Mouse (Mus musculus) neural tube, embryonic 11.5 days (tissue): ENCODE results near the gene Igsf21. TPM values are rescaled to one million over a fixed set of nuclear protein-coding genes. Genes with fewer than 3 reads are reported as not detected.

Source experiments
- ATAC-seq: fragments of 200-750 bp; cut with Nextera tagmentation; 2 replicates; pipeline ENCODE4 v1.8.0; 2017; ENCODE audit warnings: moderate number of reproducible peaks, mild to moderate bottlenecking, moderate TSS enrichment, moderate library complexity; ENCODE audit not compliant: insufficient read depth, low FRiP score, low TSS enrichment
- DNase-seq: peaks from one replicate; pipeline ENCODE4 v3.0.0-alpha.2; 2015; ENCODE audit warnings: low spot score
- H3K27ac ChIP-seq: fragments of 300-500 bp; sonication (generic); 2 replicates; pipeline ENCODE4 v1.5.1; 2014; ENCODE audit warnings: low read depth, mild to moderate bottlenecking, low read length
- H3K27me3 ChIP-seq: fragments of 300-500 bp; sonication (generic); 2 replicates; pipeline ENCODE4 v1.6.1; 2014; ENCODE audit warnings: mild to moderate bottlenecking, low read length, mixed read lengths; ENCODE audit not compliant: control insufficient read depth, insufficient read depth
- H3K36me3 ChIP-seq: fragments of 300-500 bp; sonication (generic); 2 replicates; pipeline ENCODE4 v1.6.1; 2014; ENCODE audit warnings: mild to moderate bottlenecking, low read length, moderate library complexity, mixed read lengths; ENCODE audit not compliant: control insufficient read depth, insufficient read depth
- H3K4me1 ChIP-seq: fragments of 300-500 bp; sonication (generic); 2 replicates; pipeline ENCODE4 v1.6.1; 2014; ENCODE audit warnings: low read length, mixed read lengths; ENCODE audit not compliant: control insufficient read depth, insufficient read depth
- H3K4me2 ChIP-seq: fragments of 300-500 bp; sonication (generic); 2 replicates; pipeline ENCODE4 v1.6.1; 2014; ENCODE audit warnings: low read depth, mild to moderate bottlenecking, moderate library complexity
- H3K4me3 ChIP-seq: fragments of 300-500 bp; sonication (generic); 2 replicates; pipeline ENCODE4 v1.5.1; 2014; ENCODE audit warnings: low read depth, low read length
- H3K9ac ChIP-seq: fragments of 300-500 bp; sonication (generic); 2 replicates; pipeline ENCODE4 v1.6.1; 2014; ENCODE audit warnings: mild to moderate bottlenecking, low read length
- H3K9me3 ChIP-seq: fragments of 300-500 bp; sonication (generic); 2 replicates; pipeline ENCODE4 v1.6.1; 2016; ENCODE audit warnings: low read length; ENCODE audit not compliant: control insufficient read depth
- WGBS: fragments of 180-500 bp; shearing (Covaris S2); extraction: QIAGEN DNeasy Blood & Tissue Kit; methylation state at CpG from one replicate; pipeline ENCODE4 v1.1.7; 2014; 5-methylcytosine and 5-hydroxymethylcytosine counted together
- polyA plus RNA-seq: library from polyadenylated mRNA; unstranded; fragments of >200 nt; fragmentation: Nextera tagmentation; extraction: Ambion mirVana; gene quantifications from 2 replicates; pipeline ENCODE4 v1.2.1, GENCODE M21; 2014

The Igsf21 gene
- polyA plus RNA-seq, 1 experiment from 2014 or later = 12.9 TPM

DNA sequence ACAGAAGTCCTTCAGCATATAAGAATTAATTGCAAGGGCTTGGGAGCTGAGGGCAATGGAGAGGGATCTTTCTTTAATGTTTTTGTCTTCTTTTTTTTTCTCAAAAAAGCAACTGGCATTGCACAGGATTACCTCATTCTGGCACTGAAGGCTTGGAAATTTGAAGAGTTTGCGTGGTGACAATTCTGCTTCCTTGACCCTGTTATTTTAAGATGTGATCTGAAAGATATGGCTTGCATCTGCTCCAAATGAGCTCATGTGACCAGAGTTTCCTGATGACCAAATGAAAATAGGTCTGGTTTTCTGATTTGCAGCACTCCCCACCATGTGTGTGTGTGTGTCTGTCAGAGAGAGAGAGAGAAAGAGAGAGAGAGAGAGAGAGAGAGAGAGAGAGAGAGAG lies 74.7 kb downstream of the Igsf21 start:
- ATAC-seq = no peak
- 80% methylated on average over 1 of the region's 1 CpGs for WGBS
- H3K9me3 ChIP-seq = no peaks in the 10 kb centered on the region
- H3K27me3 ChIP-seq = no peaks in the 10 kb centered on the region
- no peaks in the 10 kb centered on the region for H3K36me3 ChIP-seq
- H3K27ac ChIP-seq = no peak overlapping the region
- no peak overlapping the region for H3K9ac ChIP-seq
- DNase-seq = no peak
- H3K4me1 ChIP-seq = peaks cover 6% of the 10 kb centered on the region; the same call in 1 of the 2 replicates
- no peak overlapping the region for H3K4me2 ChIP-seq
- H3K4me3 ChIP-seq = no peak overlapping the region

DNA sequence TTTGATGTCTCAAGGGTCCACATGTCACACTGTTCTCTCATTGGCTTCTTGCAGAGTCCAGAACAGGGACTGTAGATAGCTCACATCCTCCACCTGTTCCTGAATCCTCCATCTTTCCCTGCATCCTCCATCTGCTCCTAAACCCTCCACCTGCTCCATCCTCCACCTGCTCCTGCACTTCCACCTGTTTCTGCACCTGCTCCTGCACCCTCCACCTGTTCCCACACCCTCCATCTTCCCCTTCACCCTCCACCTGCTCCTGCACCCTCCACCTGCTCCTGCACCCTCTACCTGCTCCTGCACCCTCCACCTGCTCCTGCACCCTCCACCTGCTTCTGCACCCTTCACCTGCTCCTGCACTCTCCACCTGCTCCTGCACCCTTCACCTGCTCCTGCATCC lies 75.4 kb downstream of the Igsf21 start:
- DNase-seq (no peak), ATAC-seq (no peak)
- H3K27me3 ChIP-seq = no peaks in the 10 kb centered on the region
- no peaks in the 10 kb centered on the region for H3K9me3 ChIP-seq
- no peak overlapping the region for H3K4me2 ChIP-seq
- H3K4me1 ChIP-seq = peaks cover 6% of the 10 kb centered on the region; the same call in 1 of the 2 replicates
- no peak overlapping the region for H3K4me3 ChIP-seq
- H3K9ac ChIP-seq = no peak overlapping the region
- no peaks in the 10 kb centered on the region for H3K36me3 ChIP-seq
- H3K27ac ChIP-seq = no peak overlapping the region

DNA sequence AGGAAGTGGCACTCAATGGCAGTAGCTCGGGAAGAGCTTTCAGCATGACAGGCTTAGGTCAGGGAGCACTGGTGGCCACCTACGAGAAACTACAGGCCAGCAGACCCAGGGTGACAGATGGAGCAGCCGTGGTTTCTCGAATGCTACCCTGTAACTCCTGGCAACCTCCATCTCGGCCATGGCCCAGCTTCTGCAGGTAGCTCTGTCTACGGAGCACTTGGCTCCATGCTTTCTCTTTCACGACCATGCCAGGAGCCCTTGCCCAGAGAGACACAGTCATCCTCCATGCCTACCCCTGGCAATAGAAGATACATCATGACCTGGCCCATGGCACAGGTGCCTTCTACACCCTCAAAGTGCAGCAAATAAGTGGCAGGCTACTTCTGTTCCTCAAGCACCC lies 80.7 kb downstream of the Igsf21 start:
- Histone ChIP-seq H3K4me2 (no peak overlapping the region), H3K27me3 (no peaks in the 10 kb centered on the region), H3K4me3 (no peak overlapping the region), H3K9ac (no peak overlapping the region), H3K9me3 (no peaks in the 10 kb centered on the region), H3K36me3 (no peaks in the 10 kb centered on the region), H3K4me1 (no peaks in the 10 kb centered on the region), H3K27ac (no peak overlapping the region)
- ATAC-seq (no peak), DNase-seq (no peak)
- 86% methylated on average over 7 of the region's 7 CpGs for whole genome bisulfite sequencing

DNA sequence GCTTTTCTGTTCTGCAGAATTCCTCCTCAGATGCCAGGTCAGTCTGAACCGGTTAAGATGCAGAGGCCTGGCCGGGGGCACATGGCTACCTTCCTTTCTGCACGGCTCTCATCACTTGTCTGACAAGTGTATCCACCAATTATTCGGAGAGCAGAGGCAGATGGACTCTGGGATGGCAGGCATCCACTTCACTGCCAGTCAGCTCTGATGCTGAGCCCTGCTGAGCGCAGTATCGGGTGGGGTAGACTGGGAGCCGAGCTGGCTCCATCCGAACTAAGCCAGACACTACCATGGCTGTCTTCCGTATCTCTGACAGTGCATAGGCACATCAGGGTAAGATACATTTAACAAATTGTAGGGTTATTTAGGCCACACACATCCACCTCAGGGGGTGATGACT lies 81.9 kb downstream of the Igsf21 start:
- H3K36me3 ChIP-seq = no peaks in the 10 kb centered on the region
- ATAC-seq (no peak), DNase-seq (no peak)
- H3K9me3 ChIP-seq = no peaks in the 10 kb centered on the region
- H3K4me2 ChIP-seq = no peak overlapping the region
- WGBS = 89% methylated on average over 9 of the region's 9 CpGs
- no peaks in the 10 kb centered on the region for H3K27me3 ChIP-seq
- H3K27ac ChIP-seq = no peak overlapping the region
- H3K4me3 ChIP-seq = no peak overlapping the region
- no peak overlapping the region for H3K9ac ChIP-seq
- H3K4me1 ChIP-seq = no peaks in the 10 kb centered on the region

DNA sequence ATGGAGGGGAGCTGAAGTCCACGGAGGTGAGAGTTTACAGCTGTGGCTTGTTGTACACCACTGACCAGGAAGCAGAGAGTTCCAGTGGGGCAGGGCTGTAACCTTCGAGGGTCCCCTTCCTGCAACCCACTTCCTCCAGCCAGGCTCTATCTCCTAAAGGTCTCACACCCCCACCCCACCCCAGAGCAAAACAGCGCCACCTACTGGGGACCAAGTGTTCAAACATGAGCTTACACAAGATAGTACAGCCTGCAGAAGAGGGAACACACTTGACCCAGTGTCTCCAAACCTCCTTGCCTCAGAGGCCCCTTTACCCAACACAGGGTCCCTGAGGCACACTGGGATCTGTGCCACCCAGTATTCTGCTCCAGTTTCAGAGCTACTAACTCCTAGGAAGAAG lies 87.0 kb downstream of the Igsf21 start:
- DNase-seq (no peak), ATAC-seq (no peak)
- Histone ChIP-seq H3K9me3 (no peaks in the 10 kb centered on the region), H3K27me3 (no peaks in the 10 kb centered on the region), H3K36me3 (no peaks in the 10 kb centered on the region), H3K9ac (no peak overlapping the region), H3K4me3 (no peak overlapping the region), H3K4me2 (no peak overlapping the region), H3K4me1 (0 out of 2 replicates have a peak, but pooled peaks cover 4% of the 10 kb centered on the region), H3K27ac (no peak overlapping the region)
- 45% methylated on average over 3 of the region's 3 CpGs for WGBS

DNA sequence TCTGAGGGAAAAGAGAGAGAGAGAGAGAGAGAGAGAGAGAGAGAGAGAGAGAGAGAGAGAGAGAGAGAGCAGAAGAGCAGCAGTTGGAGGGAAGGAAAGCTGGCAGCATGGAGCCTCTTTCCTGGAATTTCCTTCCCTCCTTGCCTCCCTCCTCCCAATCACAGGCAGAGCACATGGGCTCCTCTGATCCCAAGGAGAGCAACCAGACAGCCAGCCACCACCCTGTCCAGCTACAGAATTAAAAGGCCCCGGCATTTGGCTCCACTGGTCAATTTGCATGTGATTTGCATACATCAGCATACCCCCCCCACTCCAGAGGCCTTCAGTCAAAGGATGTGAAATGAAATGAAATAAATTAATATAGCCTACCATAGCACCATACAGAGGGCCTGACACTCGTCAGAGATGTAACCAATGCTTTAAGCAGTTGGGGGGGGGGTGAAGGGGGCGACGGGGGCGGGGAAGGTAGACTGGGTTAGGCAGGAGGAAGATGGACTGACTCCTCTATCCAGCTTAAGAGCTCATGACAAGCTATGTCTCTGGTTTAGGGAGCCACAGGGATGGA lies 91.6 kb downstream of the Igsf21 start:
- no peak overlapping the region for H3K27ac ChIP-seq
- no peaks in the 10 kb centered on the region for H3K9me3 ChIP-seq
- H3K36me3 ChIP-seq = no peaks in the 10 kb centered on the region
- H3K27me3 ChIP-seq = no peaks in the 10 kb centered on the region
- no peak overlapping the region; the same call in 1 of the 2 replicates for H3K9ac ChIP-seq
- ATAC-seq (no peak), DNase-seq (no peak)
- no peak overlapping the region for H3K4me3 ChIP-seq
- 68% methylated on average over 5 of the region's 5 CpGs for WGBS
- no peak overlapping the region for H3K4me2 ChIP-seq
- H3K4me1 ChIP-seq = 0 out of 2 replicates have a peak, but pooled peaks cover 6% of the 10 kb centered on the region

DNA sequence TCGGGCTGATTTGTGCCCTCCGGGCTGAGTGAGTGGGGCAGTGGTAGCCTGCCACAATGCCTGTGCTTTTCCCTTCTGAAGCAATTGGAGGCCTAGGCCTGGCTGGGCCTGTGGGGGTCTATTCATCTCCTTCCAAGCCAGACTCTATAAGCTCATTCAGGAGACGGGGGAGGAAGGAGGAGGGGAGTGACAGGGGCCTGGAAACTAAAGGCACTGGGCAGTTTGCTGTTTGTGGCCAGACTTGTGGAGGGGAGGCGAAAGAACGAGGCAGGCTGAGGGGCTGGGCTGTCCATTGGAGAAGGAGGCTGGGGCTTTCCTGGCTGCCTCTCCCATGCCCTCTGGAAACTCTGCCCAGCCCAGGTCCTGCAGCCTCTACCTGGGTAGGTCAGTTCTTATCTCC lies 92.1 kb downstream of the Igsf21 start:
- DNase-seq = peak; percentile 32
- Histone ChIP-seq H3K9me3 (no peaks in the 10 kb centered on the region), H3K27ac (no peak overlapping the region), H3K4me2 (no peak overlapping the region), H3K9ac (no peak overlapping the region; the same call in 1 of the 2 replicates), H3K4me3 (no peak overlapping the region), H3K27me3 (no peaks in the 10 kb centered on the region), H3K36me3 (no peaks in the 10 kb centered on the region), H3K4me1 (0 out of 2 replicates have a peak, but pooled peaks cover 6% of the 10 kb centered on the region)
- 42% methylated on average over 5 of the region's 5 CpGs for WGBS
- no peak for ATAC-seq

DNA sequence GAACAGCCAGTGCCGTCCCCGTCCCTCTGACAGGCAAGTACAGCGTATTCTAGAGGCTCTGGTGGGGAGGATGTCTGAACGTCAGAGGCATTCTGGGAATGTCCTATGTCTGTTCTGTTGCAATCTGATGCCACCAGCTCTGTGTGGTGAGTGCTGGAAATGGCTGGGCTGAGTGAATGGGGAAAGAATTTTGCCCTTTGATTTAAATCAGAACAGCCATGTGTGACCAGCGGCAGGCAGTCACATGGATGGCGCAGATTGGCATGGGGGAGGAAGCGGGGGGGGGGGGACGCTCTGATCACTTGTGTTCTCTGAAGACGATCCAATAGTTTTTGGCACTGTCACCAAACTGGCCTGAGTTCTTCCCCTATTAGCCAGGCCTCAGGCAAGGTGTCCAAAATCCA lies 92.9 kb downstream of the Igsf21 start:
- WGBS = 71% methylated on average over 9 of the region's 9 CpGs
- Histone ChIP-seq H3K27me3 (no peaks in the 10 kb centered on the region), H3K4me1 (0 out of 2 replicates have a peak, but pooled peaks cover 6% of the 10 kb centered on the region), H3K4me3 (no peak overlapping the region), H3K27ac (no peak overlapping the region), H3K4me2 (no peak overlapping the region), H3K36me3 (no peaks in the 10 kb centered on the region), H3K9ac (no peak overlapping the region), H3K9me3 (no peaks in the 10 kb centered on the region)
- DNase-seq = no peak
- ATAC-seq = no peak

DNA sequence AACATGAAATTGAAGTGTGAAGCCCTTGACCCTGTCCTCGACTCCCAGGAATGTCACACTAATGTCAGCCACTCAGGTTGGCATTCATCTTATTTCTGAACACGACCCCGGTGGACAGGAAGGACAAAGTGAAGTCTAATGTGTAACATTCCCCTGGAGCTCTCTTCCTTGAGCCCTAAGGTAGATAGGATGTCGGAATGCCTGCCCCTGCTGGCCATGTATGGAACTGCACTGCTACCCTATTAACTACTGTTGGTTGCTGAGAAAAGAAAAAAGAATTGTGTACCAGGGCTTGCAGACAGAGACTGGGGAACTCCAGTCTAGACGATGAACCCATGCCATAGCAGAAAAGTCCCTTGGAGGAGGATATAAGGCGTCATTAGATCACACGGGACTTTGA lies 93.5 kb downstream of the Igsf21 start:
- H3K9me3 ChIP-seq = no peaks in the 10 kb centered on the region
- H3K4me1 ChIP-seq = 0 out of 2 replicates have a peak, but pooled peaks cover 6% of the 10 kb centered on the region
- H3K4me2 ChIP-seq = no peak overlapping the region
- DNase-seq (peak; percentile 68), ATAC-seq (no peak)
- WGBS = 35% methylated on average over 7 of the region's 7 CpGs
- H3K27me3 ChIP-seq = no peaks in the 10 kb centered on the region
- H3K36me3 ChIP-seq = no peaks in the 10 kb centered on the region
- no peak overlapping the region for H3K27ac ChIP-seq
- no peak overlapping the region for H3K4me3 ChIP-seq
- no peak overlapping the region for H3K9ac ChIP-seq
